Mouse (Mus musculus) bone marrow macrophage, adult 2 months (primary cell): ENCODE measurements around the gene Hoxb1. TPM values are rescaled to one million over a fixed set of nuclear protein-coding genes. Genes with fewer than 3 reads are reported as not detected.

Source experiments
- H3K27ac ChIP-seq: 2 replicates; pipeline ENCODE4 v1.5.1; 2012; ENCODE audit warnings: low read depth, low read length; ENCODE audit not compliant: insufficient read depth
- H3K4me1 ChIP-seq: 2 replicates; pipeline ENCODE4 v1.6.1; 2012; ENCODE audit warnings: low read length; ENCODE audit not compliant: control insufficient read depth, insufficient read depth
- H3K4me3 ChIP-seq: 2 replicates; pipeline ENCODE4 v1.5.1; 2012; ENCODE audit warnings: mild to moderate bottlenecking, low read length, moderate library complexity; ENCODE audit not compliant: insufficient read depth
- CTCF ChIP-seq: IDR thresholded peaks from 2 replicates; pipeline ENCODE4 v1.5.1; 2012; ENCODE audit warnings: low read depth, mild to moderate bottlenecking, low read length, moderate library complexity
- POLR2A ChIP-seq: IDR thresholded peaks from 2 replicates; pipeline ENCODE4 v1.6.1; 2012; ENCODE audit warnings: mild to moderate bottlenecking, low read depth, low read length, borderline replicate concordance
- polyA plus RNA-seq: library from polyadenylated mRNA; stranded (reverse); fragments of >200 nt; gene quantifications from 2 replicates; pipeline ENCODE4 v1.2.4, GENCODE M21; 2012; ENCODE audit not compliant: missing spikeins, insufficient read depth, insufficient read length

Gene Hoxb1
- polyA plus RNA-seq, result not detected in 2 replicates

DNA sequence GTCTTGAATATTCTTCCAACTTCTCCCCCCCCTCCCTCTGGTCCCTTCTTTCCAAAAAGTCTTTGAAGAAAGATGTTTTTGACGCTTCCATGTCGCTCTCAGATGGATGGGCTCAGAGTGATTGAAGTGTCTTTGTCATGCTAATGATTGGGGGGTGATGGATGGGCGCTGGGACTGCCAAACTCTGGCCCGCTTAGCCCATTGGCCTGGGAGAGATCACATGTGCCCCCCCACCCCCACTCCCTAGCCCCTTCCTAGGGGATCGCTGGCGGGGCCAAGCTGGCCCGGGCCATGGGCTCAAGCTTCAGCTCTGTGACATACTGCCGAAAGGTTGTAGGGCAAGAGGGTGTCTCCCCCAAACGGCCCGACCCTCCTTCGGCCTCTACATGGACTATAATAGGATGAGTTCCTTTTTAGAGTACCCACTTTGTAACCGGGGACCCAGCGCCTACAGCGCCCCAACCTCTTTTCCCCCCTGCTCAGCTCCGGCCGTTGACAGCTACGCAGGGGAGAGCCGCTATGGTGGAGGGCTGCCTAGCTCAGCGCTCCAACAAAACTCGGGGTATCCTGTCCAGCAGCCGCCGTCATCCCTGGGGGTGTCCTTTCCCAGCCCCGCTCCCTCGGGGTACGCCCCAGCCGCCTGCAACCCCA is at the start of gene Hoxb1:
Gene Hoxb1, plus strand, starts transcription at position 312 of the 651 bp plus-strand sequence.
- TF ChIP-seq POLR2A (no peak), CTCF (no peak)
- H3K4me1 ChIP-seq, result no peaks in the 10 kb centered on the region
- H3K27ac ChIP-seq, result no peak within 1 kb of the TSS
- H3K4me3 ChIP-seq, result no peak within 1 kb of the TSS

- no peak for TF ChIP-seq POLR2A
- TF ChIP-seq CTCF, result no peak
- Histone ChIP-seq H3K4me3 (no peak overlapping the region), H3K27ac (no peak overlapping the region), H3K4me1 (peaks cover 3% of the 10 kb centered on the region)
These were observed 48.6 kb upstream of the Hoxb1 start for GRCm38 (mm10) chr11:96316696-96317607.

- H3K4me3 ChIP-seq, result peak within 1 kb of the TSS; percentile 78
- peaks cover 3% of the 10 kb centered on the region for H3K4me1 ChIP-seq
- no peak for TF ChIP-seq CTCF
- TF ChIP-seq POLR2A, result no peak
- peak within 1 kb of the TSS; percentile 62 for H3K27ac ChIP-seq
These were observed 47.8 kb upstream of the Hoxb1 start, which contains the start of gene Hoxb4 for GRCm38 (mm10) chr11:96317608-96318367. TSS of gene Hoxb4 (plus strand) at chr11:96318267.

GRCm38 (mm10) chr11:96318368-96319070 is 47.0 kb upstream of the Hoxb1 start:
- H3K4me3 ChIP-seq, result peak overlapping the region; percentile 78
- H3K4me1 ChIP-seq, result peaks cover 3% of the 10 kb centered on the region
- no peak for TF ChIP-seq POLR2A
- no peak for TF ChIP-seq CTCF
- H3K27ac ChIP-seq, result peak overlapping the region; percentile 62

DNA sequence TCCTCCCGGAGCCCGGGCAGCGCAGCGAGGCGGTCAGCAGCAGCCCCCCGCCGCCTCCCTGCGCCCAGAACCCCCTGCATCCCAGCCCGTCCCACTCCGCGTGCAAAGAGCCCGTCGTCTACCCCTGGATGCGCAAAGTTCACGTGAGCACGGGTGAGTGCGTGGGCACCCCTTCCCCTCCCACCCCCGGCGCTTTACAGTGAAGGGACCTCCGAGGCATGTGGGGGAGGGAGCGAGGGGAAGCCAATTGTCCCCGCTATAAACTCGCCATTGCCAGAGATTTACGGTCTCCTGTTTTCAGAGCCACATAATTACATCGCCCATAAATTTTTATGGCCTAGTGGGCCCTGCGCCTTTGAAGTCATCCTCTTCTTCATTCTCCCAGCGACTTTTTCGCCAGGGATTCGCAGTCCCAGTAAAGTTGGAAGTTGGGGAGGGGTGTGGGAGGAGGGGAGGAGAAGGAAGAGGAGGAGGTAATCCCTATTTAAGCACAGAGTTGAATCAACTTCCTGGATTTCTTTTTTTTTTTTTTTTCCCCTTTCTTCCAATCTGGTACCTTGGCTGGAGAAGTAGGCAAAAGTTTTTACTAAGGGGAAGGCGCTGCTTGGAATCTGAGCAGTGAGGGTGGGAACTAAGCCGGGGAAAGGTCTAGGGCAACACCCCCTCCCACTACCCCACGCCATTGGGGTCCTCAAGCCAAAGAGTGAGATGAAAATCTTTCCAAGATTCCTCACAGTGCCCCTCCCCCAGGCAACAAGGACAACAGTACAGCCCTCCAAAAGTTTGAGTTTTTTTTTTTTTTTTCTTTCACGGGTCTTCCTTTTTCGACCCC is 46.3 kb upstream of the Hoxb1 start:
- Histone ChIP-seq H3K4me1 (peaks cover 3% of the 10 kb centered on the region), H3K4me3 (peak overlapping the region; percentile 78), H3K27ac (peak overlapping the region; percentile 62)
- TF ChIP-seq CTCF (no peak), POLR2A (no peak)

DNA sequence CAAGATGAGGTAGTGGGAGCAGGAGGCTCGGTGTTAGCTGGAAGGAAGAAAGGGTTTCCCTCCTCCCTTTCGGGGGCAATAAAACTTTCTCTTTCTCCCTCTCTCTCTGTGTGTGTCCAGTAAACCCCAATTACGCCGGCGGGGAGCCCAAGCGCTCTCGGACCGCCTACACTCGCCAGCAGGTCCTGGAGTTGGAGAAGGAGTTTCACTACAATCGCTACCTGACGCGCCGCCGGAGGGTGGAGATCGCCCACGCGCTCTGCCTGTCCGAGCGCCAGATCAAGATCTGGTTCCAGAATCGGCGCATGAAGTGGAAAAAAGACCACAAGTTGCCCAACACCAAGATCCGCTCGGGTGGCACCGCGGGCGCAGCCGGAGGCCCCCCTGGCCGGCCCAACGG is 45.6 kb upstream of the Hoxb1 start:
- TF ChIP-seq CTCF, result no peak
- TF ChIP-seq POLR2A, result no peak
- Histone ChIP-seq H3K4me3 (peak overlapping the region; percentile 78), H3K27ac (no peak overlapping the region), H3K4me1 (peaks cover 3% of the 10 kb centered on the region)

DNA sequence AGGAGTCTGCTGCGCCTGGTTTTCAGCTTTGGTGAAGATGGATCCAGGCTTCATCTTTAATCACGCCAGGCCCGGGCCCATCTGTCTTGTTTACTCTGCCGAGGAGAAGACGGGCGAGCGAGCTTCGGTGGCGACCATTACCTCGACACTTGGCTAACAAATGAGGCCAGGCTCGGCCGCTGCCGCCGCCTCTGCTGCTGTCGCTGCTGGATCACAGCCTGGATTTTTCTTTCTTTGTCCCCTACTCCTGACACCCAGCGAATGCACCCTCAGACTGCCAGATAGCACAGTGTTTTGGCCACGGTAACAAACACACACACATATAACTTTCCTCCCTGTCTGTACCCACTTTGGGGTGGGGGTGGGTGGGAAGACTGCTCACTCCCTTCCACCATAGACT is 44.9 kb upstream of the Hoxb1 start:
- no peak overlapping the region for H3K4me3 ChIP-seq
- H3K4me1 ChIP-seq, result peaks cover 3% of the 10 kb centered on the region
- TF ChIP-seq CTCF, result no peak
- no peak for TF ChIP-seq POLR2A
- H3K27ac ChIP-seq, result no peak overlapping the region

DNA sequence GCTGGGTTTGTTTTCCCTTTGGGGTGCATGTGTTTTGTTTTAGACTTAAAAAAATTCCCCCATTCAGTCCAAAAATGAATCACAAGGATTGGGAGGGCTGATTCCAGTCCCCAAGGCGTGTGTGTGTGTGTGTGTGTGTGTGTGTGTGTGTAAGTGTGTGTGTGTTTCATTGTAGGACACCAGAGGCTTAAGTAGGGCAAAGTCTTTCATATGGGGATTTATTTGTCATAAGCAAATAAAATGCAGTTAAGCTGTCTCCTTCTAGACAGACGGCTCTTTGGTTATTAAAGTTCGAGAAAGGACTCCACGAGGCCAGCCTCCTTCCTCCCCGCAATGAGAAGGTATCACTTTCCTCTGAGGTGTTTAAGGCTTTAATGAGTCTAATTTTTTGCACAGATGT is 43.7 kb upstream of the Hoxb1 start:
- Histone ChIP-seq H3K4me1 (peaks cover 3% of the 10 kb centered on the region), H3K4me3 (no peak overlapping the region), H3K27ac (no peak overlapping the region)
- no peak for TF ChIP-seq POLR2A
- no peak for TF ChIP-seq CTCF
